Mouse (Mus musculus) erythroblast, embryonic 14.5 days (primary cell): ENCODE results near the gene Man2c1.

ENCODE experiments used
- GATA1 ChIP-seq: IDR thresholded peaks from 2 replicates; pipeline ENCODE4 v1.6.1; 2012; ENCODE audit warnings: low read length, inconsistent platforms, mixed read lengths
- TAL1 ChIP-seq: IDR thresholded peaks from 3 replicates; pipeline ENCODE4 v1.6.1; 2012; ENCODE audit warnings: low read length, inconsistent platforms, mixed read lengths

DNA sequence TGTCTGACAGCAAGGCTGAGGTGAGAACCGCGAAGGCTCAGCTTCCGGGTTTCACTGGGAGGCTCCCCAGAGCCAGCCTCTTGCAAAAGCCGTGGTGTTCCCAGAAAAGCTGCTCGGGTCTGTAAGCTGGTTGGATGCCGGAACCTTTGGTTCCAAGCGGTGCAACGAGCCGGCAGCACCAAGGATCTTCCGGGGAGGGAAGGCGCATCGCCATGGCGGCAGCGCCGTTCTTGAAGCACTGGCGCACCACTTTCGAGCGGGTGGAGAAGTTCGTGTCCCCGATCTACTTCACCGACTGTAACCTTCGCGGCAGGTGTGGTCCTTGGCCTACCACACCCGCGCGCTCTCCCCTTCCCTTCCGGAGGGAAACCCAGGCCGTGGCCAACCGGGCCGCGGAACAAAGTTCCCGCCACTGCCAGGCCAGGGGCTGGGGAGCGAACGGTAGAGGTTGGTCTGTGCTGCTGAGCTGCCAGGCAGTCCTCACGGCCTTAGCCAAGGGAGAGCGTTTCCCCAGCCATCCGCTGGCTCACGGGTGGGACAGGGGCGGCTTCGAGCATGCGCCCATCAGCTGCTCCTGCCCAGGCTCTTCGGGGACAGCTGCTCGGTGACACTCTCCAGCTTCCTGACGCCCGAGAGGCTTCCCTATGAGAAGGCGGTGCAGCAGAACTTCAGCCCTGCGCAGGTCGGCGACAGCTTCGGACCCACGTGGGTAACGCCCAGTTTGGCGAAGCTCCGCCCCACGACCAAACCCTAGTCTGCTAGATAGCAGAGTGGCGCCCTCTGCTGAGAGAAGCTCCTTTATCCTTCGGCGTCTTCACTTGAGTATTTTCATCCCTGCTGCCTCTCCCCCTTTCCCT lies at the start of gene Man2c1:
- no peak for TF ChIP-seq GATA1
- no peak for TF ChIP-seq TAL1
